Mouse (Mus musculus): ENCODE data around the gene Itpka. TPM values are rescaled to one million over a fixed set of nuclear protein-coding genes. Genes with fewer than 3 reads are reported as not detected.
A peak's percentile ranks its signal among the peaks of the same experiment; 100 is the strongest.

The Itpka gene
- total RNA-seq, 4 experiments from 2014 or later = not detected

- no peak for DNase-seq (ENCODE audit: low spot score in 2 of 2)
These were observed 15.5 kb downstream of the Itpka start for GRCm38 (mm10) chr2:119757601-119758100.

DNA sequence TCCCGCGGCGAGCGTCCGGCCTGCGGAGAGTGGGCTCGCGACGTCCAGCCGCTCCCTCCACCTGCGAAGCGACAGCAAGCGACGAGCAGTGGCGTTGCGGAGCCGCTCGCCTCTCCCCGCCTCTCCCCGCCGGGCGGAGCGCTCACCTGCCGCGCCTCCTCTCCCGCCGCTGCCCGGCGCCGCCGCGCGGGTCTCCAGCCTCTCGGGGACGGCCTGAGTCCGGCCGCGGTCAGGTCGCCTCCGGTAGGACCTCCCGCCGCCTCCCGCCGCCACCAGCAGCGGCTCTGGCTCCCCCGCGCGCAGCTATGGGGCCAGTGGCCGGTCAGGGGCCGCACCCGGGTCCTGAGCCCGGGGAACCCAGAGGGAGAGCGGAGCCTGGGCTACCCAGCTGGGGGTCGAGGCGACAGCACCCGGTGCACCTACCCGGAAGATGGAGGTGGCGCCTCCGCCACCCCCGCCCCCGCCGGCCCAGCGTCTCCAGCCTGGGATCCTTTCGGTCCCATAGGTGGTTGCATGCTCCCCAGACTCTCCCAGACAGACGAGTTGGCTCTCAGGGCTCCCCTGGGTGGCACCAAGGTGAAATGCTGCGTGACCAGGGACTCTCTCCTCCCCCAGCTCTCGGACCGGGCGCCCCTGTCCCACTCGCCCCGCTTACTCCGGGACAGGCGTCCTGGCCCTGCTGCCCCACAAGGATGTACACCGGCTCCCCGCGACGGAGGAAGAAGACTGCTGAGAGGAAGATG lies 16.1 kb downstream of the Itpka start:
- no peak for DNase-seq (ENCODE audit: low spot score in 2 of 2)

- no peak for DNase-seq (ENCODE audit: low spot score in 2 of 2)
These were observed 17.0 kb downstream of the Itpka start for GRCm38 (mm10) chr2:119758844-119759835.

DNA sequence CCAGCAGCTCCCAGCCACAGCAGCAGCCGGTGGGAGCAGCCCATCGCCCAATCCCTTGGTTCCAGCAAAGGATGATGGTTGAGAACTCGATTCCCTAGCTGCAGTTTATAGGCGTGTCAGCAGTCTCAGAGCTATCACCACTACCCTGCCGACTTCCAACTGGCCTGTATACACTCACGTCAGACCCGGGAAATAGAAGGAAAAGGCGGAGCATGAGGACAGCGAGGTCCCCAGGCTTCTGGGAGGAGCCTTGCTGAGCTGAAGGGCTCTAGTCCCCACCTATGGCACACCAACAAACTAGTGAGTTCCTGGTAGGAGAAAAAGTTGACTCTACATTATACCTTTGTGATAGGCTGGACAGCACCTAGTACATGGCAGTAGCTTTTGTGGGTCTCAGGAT lies 18.1 kb downstream of the Itpka start, which contains the start of gene Ltk:
TSS of gene Ltk (minus strand) at position 181 of the 400 bp plus-strand sequence.
- DNase-seq (ENCODE audit: low spot score in 2 of 2) = no peak

DNA sequence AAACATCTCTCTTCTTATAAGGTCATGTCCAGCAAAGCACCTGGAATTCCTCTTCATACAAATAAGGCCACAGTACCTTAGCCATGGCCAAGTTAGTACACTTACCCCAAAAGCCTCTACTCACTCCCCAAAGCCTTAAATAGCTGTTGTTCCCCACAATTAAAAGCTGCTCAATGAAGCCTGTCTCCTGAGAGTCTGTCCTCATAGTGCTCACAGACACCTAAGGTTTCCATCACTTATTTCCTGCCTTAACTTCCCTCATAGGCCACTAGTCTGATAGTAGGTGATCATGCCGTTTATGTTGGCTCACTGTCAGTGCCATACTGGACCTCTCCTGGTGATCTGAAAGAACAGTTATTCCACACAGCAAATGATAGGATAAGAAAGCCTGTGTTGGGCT lies 20.1 kb downstream of the Itpka start:
- DNase-seq (ENCODE audit: low spot score in 2 of 2) = no peak

GRCm38 (mm10) chr2:119763924-119764323 lies 21.8 kb downstream of the Itpka start:
- no peak for DNase-seq (ENCODE audit: low spot score in 2 of 2)

- no peak for DNase-seq (ENCODE audit: low spot score in 2 of 2)
These were observed 25.1 kb downstream of the Itpka start for GRCm38 (mm10) chr2:119767246-119767645.

GRCm38 (mm10) chr2:119787206-119787883 lies 45.2 kb downstream of the Itpka start, which contains the start of gene Rpap1:
TSS of gene Rpap1 (minus strand) at chr2:119787537.
- peak; percentile 42 to 58 for DNase-seq (ENCODE audit: low spot score in 2 of 2)

DNA sequence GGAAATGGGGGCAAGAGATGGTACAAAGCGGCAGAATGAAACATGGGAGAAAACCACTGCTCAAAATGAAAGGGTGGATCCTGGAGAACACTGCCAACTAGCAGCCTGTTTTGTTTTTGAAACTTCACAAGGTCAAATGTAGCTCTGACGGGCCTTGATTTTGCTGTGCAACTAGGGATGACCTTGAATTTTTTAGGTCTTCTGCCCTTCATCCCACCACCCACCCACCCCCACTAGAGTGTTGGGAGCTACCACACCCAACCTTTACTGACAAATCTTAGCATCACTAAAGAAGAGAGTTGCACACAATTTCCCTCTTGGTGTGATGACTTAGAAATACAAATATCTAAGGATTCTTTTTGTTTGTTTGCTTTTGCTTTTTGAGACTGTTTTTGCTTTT lies 47.9 kb downstream of the Itpka start:
- no peak for DNase-seq (ENCODE audit: low spot score in 2 of 2)

DNA sequence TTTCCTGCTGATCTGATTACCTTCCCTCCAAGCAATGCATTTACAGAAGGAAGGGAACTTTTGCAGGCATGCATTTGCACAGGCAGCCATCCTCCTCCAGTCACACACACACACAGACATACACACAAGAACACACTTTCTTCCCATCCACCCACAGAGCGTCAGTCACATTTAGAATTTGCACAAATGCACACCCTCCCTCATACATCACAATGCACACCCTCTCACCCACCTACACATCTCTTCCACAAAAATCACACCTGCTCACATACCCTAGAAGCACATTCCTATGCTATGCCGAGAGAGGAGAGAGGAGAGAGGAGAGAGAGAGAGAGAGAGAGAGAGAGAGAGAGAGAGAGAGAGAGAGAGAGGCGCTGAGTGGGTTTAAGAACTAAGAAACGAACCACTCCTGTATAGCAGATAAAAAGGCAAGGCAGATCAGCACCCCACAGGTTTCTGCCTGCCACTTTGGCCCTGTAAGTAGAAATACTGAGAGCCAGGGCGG lies 55.2 kb downstream of the Itpka start, which contains the start of gene Tyro3:
TSS of gene Tyro3 (plus strand) at position 455 of the 505 bp plus-strand sequence.
- no peak for DNase-seq (ENCODE audit: low spot score in 2 of 2)

DNA sequence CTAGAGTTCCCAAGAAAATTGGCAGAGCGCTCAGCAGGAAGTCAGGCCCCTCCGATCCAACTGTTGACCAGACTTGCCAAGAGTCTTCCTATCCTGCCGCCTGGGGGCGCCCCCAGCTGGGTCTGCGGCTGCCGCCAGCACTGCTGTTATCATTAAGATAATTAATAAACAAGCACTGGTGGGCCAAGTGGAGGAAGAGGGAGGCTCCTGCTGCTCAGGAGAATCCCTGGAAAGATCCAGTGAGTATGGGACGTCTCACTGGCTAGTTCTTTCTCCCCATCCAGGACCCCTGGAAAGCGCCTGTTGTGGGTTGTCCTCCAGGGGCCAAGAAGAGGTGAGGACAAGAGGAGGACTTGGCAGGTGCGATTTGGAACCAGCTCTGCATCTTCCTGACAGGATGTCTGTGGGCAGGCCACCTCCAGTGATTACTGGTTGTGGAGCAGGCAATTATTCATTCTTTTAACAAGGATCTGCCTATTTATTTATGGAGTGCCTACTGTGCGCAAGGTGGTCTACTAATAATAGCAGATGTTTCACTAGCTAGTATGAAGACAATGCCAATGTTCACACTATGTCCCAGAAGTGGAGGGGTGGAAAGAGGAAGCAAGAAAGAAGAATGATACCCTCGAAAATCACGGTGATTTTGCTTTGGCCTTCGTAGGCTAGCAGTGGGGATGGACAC lies 56.2 kb downstream of the Itpka start:
- DNase-seq (ENCODE audit: low spot score in 2 of 2) = no peak

DNA sequence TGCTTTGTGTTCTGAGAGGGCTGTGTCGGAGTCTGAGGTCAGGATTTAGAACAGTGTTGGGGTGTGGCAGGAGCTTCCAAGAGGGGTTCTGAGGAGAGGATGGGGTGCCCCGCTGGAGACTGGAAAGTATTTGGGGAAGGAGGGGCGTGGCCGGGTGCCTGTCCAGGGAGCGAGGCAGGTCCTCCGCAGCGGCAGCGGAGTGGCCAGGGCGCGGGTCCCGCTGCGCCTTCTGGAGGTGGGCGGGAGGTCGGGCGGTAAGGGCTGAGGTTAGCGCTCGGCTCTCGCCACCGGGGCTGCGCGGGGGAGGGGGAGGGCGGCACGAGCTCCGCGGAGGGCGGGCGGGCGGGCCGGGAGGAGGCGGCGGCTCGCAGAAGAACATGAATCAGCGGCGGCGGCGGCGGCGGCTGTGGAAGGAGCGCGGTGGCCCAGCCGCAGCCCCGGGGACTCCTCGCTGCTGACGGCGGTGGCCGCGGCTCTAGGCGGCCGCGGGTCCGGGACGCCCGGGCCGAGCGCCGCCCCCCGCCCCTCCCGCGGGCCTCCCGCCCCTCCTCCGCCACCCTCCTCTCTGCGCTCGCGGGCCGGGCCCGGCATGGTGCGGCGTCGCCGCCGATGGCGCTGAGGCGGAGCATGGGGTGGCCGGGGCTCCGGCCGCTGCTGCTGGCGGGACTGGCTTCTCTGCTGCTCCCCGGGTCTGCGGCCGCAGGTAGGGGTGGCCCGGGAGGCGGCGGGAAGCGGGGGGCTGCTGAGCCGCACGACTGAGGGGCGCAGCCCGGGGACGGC lies 57.2 kb downstream of the Itpka start:
- no peak for DNase-seq (ENCODE audit: low spot score in 2 of 2)

DNA sequence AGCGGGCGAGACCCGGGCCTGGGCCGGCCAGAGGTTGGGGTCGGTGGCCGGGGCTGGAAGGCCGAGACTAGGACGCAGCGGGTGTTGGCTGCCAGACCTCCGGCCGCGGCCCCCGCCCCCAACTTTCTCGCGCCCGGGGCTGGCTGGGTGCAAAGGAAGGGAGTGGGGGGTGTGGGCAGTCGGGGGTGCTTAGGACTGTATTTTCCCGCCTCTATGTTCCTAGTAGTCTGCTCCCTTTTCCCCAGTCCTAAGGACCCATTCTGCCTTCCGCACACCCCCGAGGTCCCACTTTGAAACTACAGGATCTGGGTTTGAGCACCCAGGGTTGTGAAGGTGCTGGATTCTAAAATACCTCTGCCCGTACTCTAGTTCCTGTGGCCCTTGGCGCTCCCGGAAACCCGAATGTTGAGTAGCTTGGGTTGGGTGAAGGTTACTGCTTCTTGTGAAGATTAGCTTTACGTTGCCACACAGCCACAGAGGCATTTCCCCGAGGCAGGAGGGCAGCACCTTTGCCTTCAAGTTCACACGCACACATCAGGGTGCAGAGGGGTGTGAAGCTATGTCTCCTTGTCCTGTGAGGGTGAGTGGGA lies 57.9 kb downstream of the Itpka start:
- no peak for DNase-seq (ENCODE audit: low spot score in 2 of 2)

Other genes starting within 250 kb of the Itpka start
- 1 to 10 TPM in 3 of 4 experiments, under 1 TPM in 1; 0.85 to 2.0 (median 1.2) TPM for gene Exd1, start 194.7 kb upstream of the Itpka start, total RNA-seq (2022)
- gene Chp1, start 194.6 kb upstream of the Itpka start, total RNA-seq (2022) = 10 to 100 TPM; 72.7 to 85.9 (median 82.5) TPM
- under 1 TPM in 2 of 4 experiments, not detected in 2; 0.10 to 0.38 TPM for gene Nusap1, start 124.0 kb upstream of the Itpka start, total RNA-seq (2022)
- gene Oip5, start 123.9 kb upstream of the Itpka start, total RNA-seq (2022) = under 1 TPM in 1 of 4 experiments, not detected in 3; 0.27 TPM
- gene Ndufaf1, start 79.5 kb upstream of the Itpka start, total RNA-seq (2022) = 10 to 100 TPM; 41.9 to 47.7 (median 45.5) TPM
- gene Rtf1, start 67.3 kb upstream of the Itpka start, total RNA-seq (2022) = 10 to 100 TPM; 21.3 to 27.2 (median 24.9) TPM
- gene Ltk, start 18.1 kb downstream of the Itpka start, total RNA-seq (2022) = not detected
- gene Rpap1, start 45.2 kb downstream of the Itpka start, total RNA-seq (2022) = 10 to 100 TPM; 14.2 to 17.0 (median 16.2) TPM
- gene Tyro3, start 55.4 kb downstream of the Itpka start, total RNA-seq (2022) = under 1 TPM; 0.29 to 0.74 (median 0.46) TPM
- 10 to 100 TPM; 24.9 to 49.9 (median 31.8) TPM for gene Mga, start 154.9 kb downstream of the Itpka start, total RNA-seq (2022)
- gene Mapkbp1, start 230.4 kb downstream of the Itpka start, total RNA-seq (2022) = 1 to 10 TPM; 6.0 to 8.4 (median 6.5) TPM